Mouse (Mus musculus): Measurements from ENCODE around the gene Gm10563. TPM values are rescaled to one million over a fixed set of nuclear protein-coding genes. Genes with fewer than 3 reads are reported as not detected.

The Gm10563 gene
- polyA plus RNA-seq, 1 experiment from 2014 or later: not detected

DNA sequence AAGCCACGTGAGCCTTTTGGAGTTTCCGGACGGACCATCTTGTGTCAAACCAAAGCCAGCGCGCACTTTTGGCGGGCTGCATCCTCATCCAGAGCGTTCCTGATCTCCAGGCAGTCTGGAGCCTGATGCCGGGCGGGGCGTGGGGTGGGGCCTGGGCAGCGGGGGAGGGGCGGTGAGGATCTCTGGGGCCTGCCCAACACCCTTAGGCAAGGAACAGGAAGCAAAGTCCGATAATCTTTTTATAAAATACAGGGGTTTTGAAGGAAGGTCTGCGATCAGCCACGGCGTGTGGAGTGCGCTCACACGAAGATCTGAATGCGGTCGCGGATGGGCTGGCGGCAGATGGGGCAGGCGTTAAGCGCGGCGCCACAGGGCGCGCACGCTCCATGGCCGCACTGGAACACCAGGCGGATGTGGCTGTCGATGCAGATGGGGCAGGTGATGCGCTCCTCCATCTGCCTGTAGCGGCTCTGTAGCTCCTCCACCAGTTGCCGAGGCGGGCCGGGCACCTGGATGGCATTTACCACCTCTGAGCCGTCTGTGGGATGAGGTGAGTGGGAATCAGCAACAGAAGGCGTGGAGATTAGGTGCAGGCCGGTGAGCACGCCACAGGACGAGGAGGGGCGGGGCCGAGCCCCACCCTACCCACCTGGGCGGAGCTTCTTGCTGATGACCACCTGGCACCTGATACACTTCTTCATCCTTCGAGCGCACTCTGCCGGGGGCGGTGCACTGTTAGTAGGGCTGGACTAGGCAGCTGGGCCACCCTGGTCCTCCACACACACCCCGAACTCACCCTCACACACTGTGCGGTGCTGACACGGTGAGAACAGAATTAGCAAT, 9.5 kb upstream of the Gm10563 start:
- 2% methylated on average over 52 of the region's 52 CpGs for WGBS (ENCODE audit: insufficient replicate concordance)
- H3K4me2 ChIP-seq: peak overlapping the region; percentile 77
- no peak overlapping the region for H3K27ac ChIP-seq (ENCODE audit: low read depth, low read length)
- peak; percentile 12; the same call in 1 of the 2 replicates for ATAC-seq (replicated peaks; ENCODE audit: insufficient number of reproducible peaks, low FRiP score, low TSS enrichment)
- no peaks in the 10 kb centered on the region for H3K9me3 ChIP-seq (replicated peaks; ENCODE audit: control insufficient read depth, low read length)
- H3K36me3 ChIP-seq (ENCODE audit: control insufficient read depth, insufficient read depth, low read length): peaks cover 18% of the 10 kb centered on the region
- peaks cover 40% of the 10 kb centered on the region for H3K4me1 ChIP-seq (ENCODE audit: control insufficient read depth, insufficient read depth, low read length)
- H3K9ac ChIP-seq (ENCODE audit: low read depth, low read length): peak overlapping the region; percentile 63
- peak overlapping the region; percentile 46 for H3K4me3 ChIP-seq (ENCODE audit: low read depth, low read length)
- H3K27me3 ChIP-seq (ENCODE audit: control insufficient read depth, insufficient read depth, low read length): peaks cover 30% of the 10 kb centered on the region

DNA sequence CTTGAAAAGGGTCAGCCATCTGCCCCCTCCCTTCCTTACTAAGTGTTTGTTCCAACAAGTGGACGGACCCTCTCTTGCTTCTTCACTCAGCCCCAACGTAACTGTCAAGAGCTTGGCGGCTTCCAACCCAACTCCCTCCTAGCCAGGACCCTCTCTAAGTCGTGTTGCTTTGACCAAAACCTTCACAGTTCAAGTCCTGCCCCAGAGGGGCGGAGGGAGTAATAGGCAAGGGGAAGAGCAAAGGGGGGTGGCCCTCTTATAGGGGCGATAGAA, 8.9 kb upstream of the Gm10563 start:
- no peaks in the 10 kb centered on the region for H3K9me3 ChIP-seq (replicated peaks; ENCODE audit: control insufficient read depth, low read length)
- H3K4me1 ChIP-seq (ENCODE audit: control insufficient read depth, insufficient read depth, low read length): peaks cover 40% of the 10 kb centered on the region
- no peak for ATAC-seq (replicated peaks; ENCODE audit: insufficient number of reproducible peaks, low FRiP score, low TSS enrichment)
- H3K9ac ChIP-seq (ENCODE audit: low read depth, low read length): peak overlapping the region; percentile 74; the same call in 1 of the 2 replicates
- peaks cover 30% of the 10 kb centered on the region for H3K27me3 ChIP-seq (ENCODE audit: control insufficient read depth, insufficient read depth, low read length)
- peak overlapping the region; percentile 46 for H3K4me3 ChIP-seq (ENCODE audit: low read depth, low read length)
- peaks cover 24% of the 10 kb centered on the region for H3K36me3 ChIP-seq (ENCODE audit: control insufficient read depth, insufficient read depth, low read length)
- H3K4me2 ChIP-seq: peak overlapping the region; percentile 77
- no peak overlapping the region for H3K27ac ChIP-seq (ENCODE audit: low read depth, low read length)
- WGBS (ENCODE audit: insufficient replicate concordance): 1% methylated on average over 6 of the region's 6 CpGs

DNA sequence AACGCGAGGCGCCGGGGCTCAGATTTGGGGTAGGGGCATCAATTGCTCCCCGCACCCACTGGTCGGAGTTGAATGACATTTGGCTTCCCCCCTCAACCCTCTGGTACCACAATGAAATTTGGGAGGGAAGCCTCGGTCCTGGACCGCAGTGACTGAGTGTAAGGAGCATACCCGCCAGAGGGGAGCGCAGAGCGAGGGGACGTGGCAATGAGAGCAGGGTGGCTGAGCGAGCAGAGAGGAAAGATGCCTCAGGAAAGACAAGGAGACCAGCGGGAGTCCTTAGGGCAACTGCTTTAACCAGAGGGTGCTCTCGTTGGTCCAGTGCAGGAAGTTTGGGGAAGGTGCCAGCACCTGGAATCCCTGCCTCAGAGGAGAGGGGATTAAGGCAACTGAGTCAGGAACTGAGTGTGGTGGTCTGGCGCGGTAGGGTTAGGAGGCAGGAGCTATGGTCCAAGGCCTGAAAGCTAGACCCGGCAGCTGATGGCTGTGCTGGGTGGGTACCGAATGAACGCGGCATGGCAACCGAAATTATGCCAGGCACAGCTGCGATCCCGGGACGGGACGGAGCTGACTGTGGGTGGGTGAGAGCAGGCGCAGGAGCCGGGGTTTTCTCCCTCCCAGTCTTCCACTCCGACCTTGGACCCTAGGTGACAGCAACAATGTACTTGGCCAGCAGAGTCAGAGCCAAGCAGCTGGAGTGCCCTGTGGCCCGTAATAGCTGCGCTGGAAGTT, 8.4 kb upstream of the Gm10563 start:
- Histone ChIP-seq H3K36me3 (ENCODE audit: control insufficient read depth, insufficient read depth, low read length) (peaks cover 26% of the 10 kb centered on the region), H3K27me3 (ENCODE audit: control insufficient read depth, insufficient read depth, low read length) (peaks cover 30% of the 10 kb centered on the region), H3K4me3 (ENCODE audit: low read depth, low read length) (peak overlapping the region; percentile 46), H3K4me1 (ENCODE audit: control insufficient read depth, insufficient read depth, low read length) (peaks cover 40% of the 10 kb centered on the region), H3K9me3 (replicated peaks; ENCODE audit: control insufficient read depth, low read length) (no peaks in the 10 kb centered on the region), H3K4me2 (peak overlapping the region; percentile 77), H3K9ac (ENCODE audit: low read depth, low read length) (peak overlapping the region; percentile 74), H3K27ac (ENCODE audit: low read depth, low read length) (peak overlapping the region; percentile 89)
- no peak for ATAC-seq (replicated peaks; ENCODE audit: insufficient number of reproducible peaks, low FRiP score, low TSS enrichment)
- 2% methylated on average over 31 of the region's 31 CpGs for WGBS (ENCODE audit: insufficient replicate concordance)

GRCm38 (mm10) chr4:155653086-155653450, 7.9 kb upstream of the Gm10563 start, which contains the start of gene Mmp23:
Mmp23 (minus strand) TSS chr4:155653384.
- Histone ChIP-seq H3K4me1 (ENCODE audit: control insufficient read depth, insufficient read depth, low read length) (peaks cover 40% of the 10 kb centered on the region), H3K9ac (ENCODE audit: low read depth, low read length) (peak within 1 kb of the TSS; percentile 74), H3K9me3 (replicated peaks; ENCODE audit: control insufficient read depth, low read length) (no peaks in the 10 kb centered on the region), H3K36me3 (ENCODE audit: control insufficient read depth, insufficient read depth, low read length) (peaks cover 31% of the 10 kb centered on the region), H3K27ac (ENCODE audit: low read depth, low read length) (peak within 1 kb of the TSS; percentile 89), H3K27me3 (ENCODE audit: control insufficient read depth, insufficient read depth, low read length) (peaks cover 30% of the 10 kb centered on the region), H3K4me2 (peak within 1 kb of the TSS; percentile 77), H3K4me3 (ENCODE audit: low read depth, low read length) (peak within 1 kb of the TSS; percentile 46)
- WGBS (ENCODE audit: insufficient replicate concordance): 1% methylated on average over 33 of the region's 33 CpGs
- ATAC-seq (replicated peaks; ENCODE audit: insufficient number of reproducible peaks, low FRiP score, low TSS enrichment): peak; percentile 29; the same call in 1 of the 2 replicates

- Histone ChIP-seq H3K4me2 (peak overlapping the region; percentile 77), H3K27ac (ENCODE audit: low read depth, low read length) (peak overlapping the region; percentile 89), H3K4me3 (ENCODE audit: low read depth, low read length) (peak overlapping the region; percentile 46), H3K9ac (ENCODE audit: low read depth, low read length) (peak overlapping the region; percentile 74), H3K36me3 (ENCODE audit: control insufficient read depth, insufficient read depth, low read length) (peaks cover 37% of the 10 kb centered on the region), H3K9me3 (replicated peaks; ENCODE audit: control insufficient read depth, low read length) (no peaks in the 10 kb centered on the region), H3K27me3 (ENCODE audit: control insufficient read depth, insufficient read depth, low read length) (peaks cover 30% of the 10 kb centered on the region), H3K4me1 (ENCODE audit: control insufficient read depth, insufficient read depth, low read length) (peaks cover 40% of the 10 kb centered on the region)
- ATAC-seq (replicated peaks; ENCODE audit: insufficient number of reproducible peaks, low FRiP score, low TSS enrichment): no peak
- 17% methylated on average over 36 of the region's 36 CpGs for WGBS (ENCODE audit: insufficient replicate concordance)
Measured at GRCm38 (mm10) chr4:155652283-155653085, 7.3 kb upstream of the Gm10563 start.

DNA sequence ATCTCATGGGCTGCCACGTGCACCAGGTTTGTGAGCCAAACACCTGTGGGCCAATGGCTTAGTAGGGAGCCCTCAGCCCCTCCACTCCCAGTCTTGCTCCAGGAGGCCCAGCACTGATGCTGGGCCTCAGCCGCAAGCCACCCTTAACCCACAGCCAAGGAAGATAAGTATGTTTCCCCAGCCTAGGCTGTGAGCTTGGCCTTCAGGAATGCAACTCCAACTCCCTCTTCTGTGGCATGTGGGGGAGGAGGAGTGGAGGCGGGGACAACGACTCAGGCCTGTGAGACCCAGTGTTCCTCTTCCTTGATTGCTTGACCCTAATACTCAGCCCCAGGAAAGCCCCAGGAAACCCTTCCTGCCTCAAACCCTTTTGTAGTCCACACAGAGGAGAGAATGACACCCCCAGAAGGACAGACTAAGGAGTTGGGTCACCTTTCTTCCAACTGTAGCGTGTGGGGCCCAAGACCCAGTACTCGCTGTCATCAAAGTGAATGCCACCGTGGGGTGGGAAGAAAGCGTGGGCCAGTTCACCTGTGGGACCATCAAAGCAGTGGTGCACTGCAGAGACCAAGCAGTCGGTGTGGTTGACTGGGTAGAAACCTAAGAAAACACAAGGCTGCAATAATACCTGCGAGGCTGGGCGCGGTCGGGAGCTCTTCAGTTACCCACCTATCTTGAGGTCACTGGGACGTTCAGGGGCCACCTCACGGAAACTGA, 6.5 kb upstream of the Gm10563 start:
- 51% methylated on average over 15 of the region's 15 CpGs for WGBS (ENCODE audit: insufficient replicate concordance)
- H3K27ac ChIP-seq (ENCODE audit: low read depth, low read length): peak overlapping the region; percentile 89
- peak overlapping the region; percentile 77 for H3K4me2 ChIP-seq
- H3K9ac ChIP-seq (ENCODE audit: low read depth, low read length): peak overlapping the region; percentile 43; the same call in 1 of the 2 replicates
- peaks cover 41% of the 10 kb centered on the region for H3K36me3 ChIP-seq (ENCODE audit: control insufficient read depth, insufficient read depth, low read length)
- H3K4me3 ChIP-seq (ENCODE audit: low read depth, low read length): peak overlapping the region; percentile 46; the same call in 1 of the 2 replicates
- peaks cover 30% of the 10 kb centered on the region for H3K27me3 ChIP-seq (ENCODE audit: control insufficient read depth, insufficient read depth, low read length)
- H3K4me1 ChIP-seq (ENCODE audit: control insufficient read depth, insufficient read depth, low read length): peaks cover 40% of the 10 kb centered on the region
- H3K9me3 ChIP-seq (replicated peaks; ENCODE audit: control insufficient read depth, low read length): no peaks in the 10 kb centered on the region
- peak; percentile 45; the same call in 1 of the 2 replicates for ATAC-seq (replicated peaks; ENCODE audit: insufficient number of reproducible peaks, low FRiP score, low TSS enrichment)

GRCm38 (mm10) chr4:155649355-155649754, 4.1 kb upstream of the Gm10563 start:
- Histone ChIP-seq H3K36me3 (ENCODE audit: control insufficient read depth, insufficient read depth, low read length) (peaks cover 39% of the 10 kb centered on the region), H3K4me3 (ENCODE audit: low read depth, low read length) (no peak overlapping the region), H3K27me3 (ENCODE audit: control insufficient read depth, insufficient read depth, low read length) (peaks cover 14% of the 10 kb centered on the region), H3K4me1 (ENCODE audit: control insufficient read depth, insufficient read depth, low read length) (peaks cover 29% of the 10 kb centered on the region), H3K9me3 (replicated peaks; ENCODE audit: control insufficient read depth, low read length) (no peaks in the 10 kb centered on the region), H3K9ac (ENCODE audit: low read depth, low read length) (no peak overlapping the region), H3K27ac (ENCODE audit: low read depth, low read length) (no peak overlapping the region), H3K4me2 (no peak overlapping the region)
- WGBS (ENCODE audit: insufficient replicate concordance): 88% methylated on average over 11 of the region's 11 CpGs
- ATAC-seq (replicated peaks; ENCODE audit: insufficient number of reproducible peaks, low FRiP score, low TSS enrichment): no peak

DNA sequence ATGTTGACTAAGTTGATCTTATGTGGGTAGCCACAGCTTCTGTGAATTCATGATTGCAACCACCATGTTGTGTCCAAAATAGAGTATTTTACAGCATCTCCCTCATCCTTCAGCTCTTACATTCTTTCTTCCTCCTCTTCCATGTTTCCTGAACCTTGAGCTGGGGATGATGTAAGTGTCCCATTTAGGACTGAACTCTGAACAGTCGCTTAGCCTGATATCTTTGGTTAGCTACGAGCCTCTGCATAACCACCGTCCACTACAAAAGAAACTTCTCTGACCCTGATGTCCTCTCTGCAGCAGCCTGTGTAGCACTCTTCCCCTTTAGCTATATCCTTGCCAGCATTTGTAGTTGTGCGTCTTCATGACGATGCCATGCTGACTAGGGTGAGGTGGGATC, 513 bp upstream of the Gm10563 start:
- ATAC-seq (replicated peaks; ENCODE audit: insufficient number of reproducible peaks, low FRiP score, low TSS enrichment): no peak
- Histone ChIP-seq H3K9me3 (replicated peaks; ENCODE audit: control insufficient read depth, low read length) (no peaks in the 10 kb centered on the region), H3K4me1 (ENCODE audit: control insufficient read depth, insufficient read depth, low read length) (peaks cover 2% of the 10 kb centered on the region; the same call in 1 of the 2 replicates), H3K27me3 (ENCODE audit: control insufficient read depth, insufficient read depth, low read length) (no peaks in the 10 kb centered on the region), H3K4me3 (ENCODE audit: low read depth, low read length) (no peak overlapping the region), H3K27ac (ENCODE audit: low read depth, low read length) (no peak overlapping the region), H3K9ac (ENCODE audit: low read depth, low read length) (no peak overlapping the region), H3K36me3 (ENCODE audit: control insufficient read depth, insufficient read depth, low read length) (peaks cover 61% of the 10 kb centered on the region), H3K4me2 (no peak overlapping the region)
- 83% methylated on average over 5 of the region's 5 CpGs for WGBS (ENCODE audit: insufficient replicate concordance)
